ENCODE assay signal across 8 mouse cellular contexts in the genomic region with DNA sequence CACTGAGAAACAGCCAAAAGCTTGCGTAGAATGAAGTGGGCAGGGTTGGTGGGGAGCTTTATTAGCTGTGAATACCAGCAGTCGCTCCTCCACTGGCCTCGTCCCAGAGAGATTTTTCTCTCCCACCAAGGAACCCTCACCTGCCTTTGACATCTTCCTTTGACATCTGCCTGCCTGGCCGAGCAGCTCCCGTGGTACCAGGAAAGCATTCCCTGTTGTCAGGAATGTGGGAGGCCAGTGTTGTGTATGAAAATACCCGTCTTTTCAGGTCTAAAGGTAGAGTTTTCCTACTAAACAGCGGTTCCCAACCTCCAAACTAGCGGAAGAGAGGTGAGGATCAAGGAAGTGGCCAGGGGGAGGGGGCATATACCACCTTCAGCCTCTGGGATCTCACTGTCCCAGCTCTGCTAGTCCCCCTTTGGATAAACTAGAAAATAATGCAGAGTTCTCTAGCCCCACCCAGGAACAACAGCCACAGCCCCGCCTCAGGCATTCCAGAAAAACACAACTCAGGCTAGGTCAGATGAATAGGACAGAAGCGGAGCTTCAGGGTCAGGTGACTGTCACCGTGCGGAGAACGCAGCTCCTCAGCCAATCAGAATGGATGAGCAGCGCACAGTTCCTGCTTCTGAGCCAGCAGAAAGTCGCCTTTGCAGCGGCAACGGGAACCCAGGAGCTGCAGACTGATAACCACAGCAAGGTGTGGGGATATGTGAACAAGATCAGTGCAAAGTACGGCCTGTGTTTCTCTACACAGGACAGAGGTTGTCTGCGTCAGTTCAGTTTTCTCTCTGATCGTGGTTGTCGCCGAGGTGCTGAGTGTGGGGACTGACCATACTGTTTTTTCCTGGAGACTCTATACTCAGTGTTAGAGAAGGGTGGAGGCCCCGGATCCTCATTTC. TPM values are rescaled to one million over a fixed set of nuclear protein-coding genes. Genes with fewer than 3 reads are reported as not detected.
DNase-seq lines count a peak whose midpoint lies in the region; ATAC-seq and TF ChIP-seq lines count a peak whose summit lies in the region.

No protein-coding gene starts in this region.

- no peak for DNase-seq in Patski (ENCODE audit: low read depth, low spot score)
- peak; percentile 88 for DNase-seq in cerebellum, adult 9-11 months
- peak; percentile 64 to 82 for DNase-seq in frontal cortex, adult 2 months (ENCODE audit: extremely low spot score in 1 of 2, low spot score in 1 of 2)
- DNase-seq in hindbrain, embryonic 10.5 days (ENCODE audit: low spot score), result peak; percentile 67
- peak; percentile 53 for DNase-seq in layer of hippocampus, adult 9-10 months (ENCODE audit: low spot score)
- peak; percentile 69 for DNase-seq in lung, adult 2 months
- DNase-seq in testis, postnatal 14 days (ENCODE audit: low spot score), result peak; percentile 53

- peaks cover 11% of the 10 kb centered on the region for H3K4me1 ChIP-seq in hindbrain, embryonic 10.5 days (replicated peaks)
- no peaks in the 10 kb centered on the region for H3K4me1 ChIP-seq in lung, adult 2 months (ENCODE audit: control insufficient read depth, insufficient read depth, low read length)
- peaks cover 6% of the 10 kb centered on the region for H3K4me1 ChIP-seq in neural tube, embryonic 15.5 days

- peak overlapping the region; percentile 53 for H3K9ac ChIP-seq in neural tube, embryonic 15.5 days (replicated peaks)

- WGBS in hindbrain, embryonic 10.5 days, result 9% methylated on average over 23 of the region's 23 CpGs
- 9% methylated on average over 23 of the region's 23 CpGs for WGBS in lung, adult 2 months
- WGBS in neural tube, embryonic 15.5 days, result 6% methylated on average over 23 of the region's 23 CpGs

- TF ChIP-seq POLR2A in lung, adult 2 months (IDR thresholded peaks at IDR 0.05; ENCODE audit: borderline replicate concordance, extremely low read depth, low read depth, low read length), result peak; percentile 57; the same call in 1 of the 2 replicates

- POLR2A ChIA-PET in Patski (lab: Charles Lee), result interaction anchor here (1.4 kb wide), 1 partner anchor 10 kb away, joined by 4 read pairs; no protein-coding TSS in a partner anchor

- H3K9me3 ChIP-seq in hindbrain, embryonic 10.5 days, result no peaks in the 10 kb centered on the region
- H3K9me3 ChIP-seq in neural tube, embryonic 15.5 days (replicated peaks), result no peaks in the 10 kb centered on the region

- peak; percentile 46 for ATAC-seq in Patski
- peak; percentile 96 for ATAC-seq in neural tube, embryonic 15.5 days (ENCODE audit: low FRiP score)

- H3K27ac ChIP-seq in hindbrain, embryonic 10.5 days, result peak overlapping the region; percentile 78
- peak overlapping the region; percentile 71 for H3K27ac ChIP-seq in neural tube, embryonic 15.5 days (replicated peaks)

- TF ChIP-seq CTCF in Patski (IDR thresholded peaks at IDR 0.05), result no peak
- TF ChIP-seq CTCF in lung, adult 2 months (IDR thresholded peaks at IDR 0.05; ENCODE audit: insufficient read depth, low read length), result no peak

- in situ Hi-C loops in Patski (cut with MboI; ENCODE audit: low pct_unique_long_range_greater_than_20kb), result loop anchor here (25.0 kb wide), 1 partner anchor 588 kb away; no protein-coding TSS in a partner anchor

- H3K4me2 ChIP-seq in neural tube, embryonic 15.5 days, result peak overlapping the region; percentile 86

- H3K36me3 ChIP-seq in hindbrain, embryonic 10.5 days, result no peaks in the 10 kb centered on the region
- H3K36me3 ChIP-seq in neural tube, embryonic 15.5 days, result no peaks in the 10 kb centered on the region

- peak overlapping the region; percentile 58 for H3K4me3 ChIP-seq in hindbrain, embryonic 10.5 days
- H3K4me3 ChIP-seq in lung, adult 2 months (replicated peaks; ENCODE audit: extremely low read depth, low read depth, low read length), result peak overlapping the region; percentile 63
- peak overlapping the region; percentile 52 for H3K4me3 ChIP-seq in neural tube, embryonic 15.5 days (replicated peaks)

- no peaks in the 10 kb centered on the region for H3K27me3 ChIP-seq in Patski
- no peaks in the 10 kb centered on the region for H3K27me3 ChIP-seq in hindbrain, embryonic 10.5 days (ENCODE audit: insufficient read depth, poor library complexity, severe bottlenecking)
- no peaks in the 10 kb centered on the region for H3K27me3 ChIP-seq in neural tube, embryonic 15.5 days (replicated peaks)

- CTCF ChIA-PET in Patski (lab: Charles Lee), result interaction anchor here (0.6 to 2.4 kb wide), 6 partner anchors 17 to 300 kb away, joined by 3 to 9 read pairs (median 4); a partner anchor contains a TSS

RNA-seq across cellular contexts. Expression of a gene that starts 20.0 kb away (rescaled TPM):
- polyA plus RNA-seq in Patski (2021), result 47.3 TPM
- polyA plus RNA-seq in frontal cortex, adult 2 months (2012; rRNA removed), result 16.9 and 17.9 TPM in 2 replicates
- polyA plus RNA-seq in hindbrain, embryonic 10.5 days (2016; fragmentation: Nextera tagmentation; extraction: Ambion mirVana), result 9.4 and 10.4 TPM in 2 replicates
- 12.6 and 14.8 TPM in 2 replicates for polyA plus RNA-seq in lung, adult 2 months (2012; rRNA removed)
- 11.6 and 13.3 TPM in 2 replicates for polyA plus RNA-seq in neural tube, embryonic 15.5 days (2015; fragmentation: Nextera tagmentation; extraction: Ambion mirVana)

RNA-seq across cellular contexts. Expression of a gene that starts 32.3 kb away (rescaled TPM):
- 13.7 TPM for polyA plus RNA-seq in Patski (2021)
- 15.7 and 16.7 TPM in 2 replicates for polyA plus RNA-seq in frontal cortex, adult 2 months (2012; rRNA removed)
- polyA plus RNA-seq in hindbrain, embryonic 10.5 days (2016; fragmentation: Nextera tagmentation; extraction: Ambion mirVana), result 1.8 and 2.2 TPM in 2 replicates
- 8.8 and 10.7 TPM in 2 replicates for polyA plus RNA-seq in lung, adult 2 months (2012; rRNA removed)
- polyA plus RNA-seq in neural tube, embryonic 15.5 days (2015; fragmentation: Nextera tagmentation; extraction: Ambion mirVana), result 3.2 and 3.4 TPM in 2 replicates
